Mouse (Mus musculus) ovary, postnatal 14 days (tissue): Measurements from ENCODE around the gene Sult4a1.
"Not testable (repeated sequence)": the region's sequence is repeated elsewhere in the genome, so short reads cannot be mapped to it uniquely, and the experiment has no call there.

Source experiments
- DNase-seq: peaks from one replicate; pipeline ENCODE4 v3.0.0; 2022; ENCODE audit warnings: low spot score

Gene Sult4a1

GRCm38 (mm10) chr15:84105105-84105923 is at the start of gene Sult4a1:
Gene Sult4a1 (minus strand): TSS chr15:84105754.
- DNase-seq, result no peak

- no peak for DNase-seq
Observed at GRCm38 (mm10) chr15:84140929-84141328, 35.4 kb upstream of the Sult4a1 start.

- no peak for DNase-seq
Observed at GRCm38 (mm10) chr15:84140109-84140508, 34.6 kb upstream of the Sult4a1 start.

- DNase-seq, result no peak
Observed at GRCm38 (mm10) chr15:84139592-84140005, 34.0 kb upstream of the Sult4a1 start.

- no peak for DNase-seq
Observed at GRCm38 (mm10) chr15:84136473-84137415, 31.2 kb upstream of the Sult4a1 start.

GRCm38 (mm10) chr15:84135472-84135871 is 29.9 kb upstream of the Sult4a1 start:
- no peak for DNase-seq

GRCm38 (mm10) chr15:84133440-84133839 is 27.9 kb upstream of the Sult4a1 start:
- no peak for DNase-seq

GRCm38 (mm10) chr15:84131971-84132370 is 26.4 kb upstream of the Sult4a1 start:
- no peak for DNase-seq

- DNase-seq, result no peak
Observed at GRCm38 (mm10) chr15:84131096-84131786, 25.7 kb upstream of the Sult4a1 start.

GRCm38 (mm10) chr15:84126871-84127270 is 21.3 kb upstream of the Sult4a1 start:
- no peak for DNase-seq

- DNase-seq, result no peak
Observed at GRCm38 (mm10) chr15:84126447-84126846, 20.9 kb upstream of the Sult4a1 start.

- DNase-seq, result no peak
Observed at GRCm38 (mm10) chr15:84124086-84124485, 18.5 kb upstream of the Sult4a1 start.

GRCm38 (mm10) chr15:84123075-84123474 is 17.5 kb upstream of the Sult4a1 start, which contains the start of gene Pnpla5:
Gene Pnpla5 (minus strand): TSS chr15:84123175.
- DNase-seq, result no peak

GRCm38 (mm10) chr15:84121036-84121435 is 15.5 kb upstream of the Sult4a1 start:
- DNase-seq, result no peak

- no peak for DNase-seq
Observed at GRCm38 (mm10) chr15:84120612-84121011, 15.1 kb upstream of the Sult4a1 start.

- DNase-seq, result no peak
Observed at GRCm38 (mm10) chr15:84116466-84116865, 10.9 kb upstream of the Sult4a1 start.

GRCm38 (mm10) chr15:84115727-84116126 is 10.2 kb upstream of the Sult4a1 start:
- no peak for DNase-seq

GRCm38 (mm10) chr15:84113873-84114272 is 8.3 kb upstream of the Sult4a1 start:
- no peak for DNase-seq

- no peak for DNase-seq
Observed at GRCm38 (mm10) chr15:84108899-84109298, 3.3 kb upstream of the Sult4a1 start.

GRCm38 (mm10) chr15:84105924-84106500 is 458 bp upstream of the Sult4a1 start:
- no peak for DNase-seq

- no peak for DNase-seq
Observed at GRCm38 (mm10) chr15:84104626-84105025, 928 bp downstream of the Sult4a1 start.

- not testable (repeated sequence) for DNase-seq
Observed at GRCm38 (mm10) chr15:84097536-84097935, 8.0 kb downstream of the Sult4a1 start.
